Mouse (Mus musculus): ENCODE measurements around the gene Camta1. TPM values are rescaled to one million over a fixed set of nuclear protein-coding genes. Genes with fewer than 3 reads are reported as not detected.

Gene Camta1
- total RNA-seq, 2 experiments from 2014 or later = 194 to 203 TPM

DNA sequence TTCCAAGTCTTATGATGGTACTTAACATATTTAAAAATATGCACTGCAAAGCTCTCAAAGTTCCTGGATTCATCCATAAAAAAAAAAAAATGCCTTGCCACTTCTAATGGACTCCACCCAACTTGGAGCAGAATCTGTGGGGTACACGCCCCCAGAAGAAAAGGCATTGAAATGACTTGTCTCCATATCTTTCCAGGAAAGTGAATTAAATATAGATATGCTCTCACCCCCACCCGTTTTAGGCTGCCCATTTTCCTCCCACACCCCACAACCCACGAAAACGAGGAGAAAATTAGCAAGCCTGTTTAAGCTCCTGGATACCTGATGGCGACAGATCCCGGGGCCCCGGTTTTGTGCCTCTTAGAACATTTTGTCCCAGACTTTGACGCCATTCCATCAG is 220.7 kb downstream of the Camta1 start:
- peak; percentile 15 to 43 for DNase-seq (ENCODE audit: low spot score in 2 of 2)
- intact Hi-C loops (cut with DNase I) = no loop called here

DNA sequence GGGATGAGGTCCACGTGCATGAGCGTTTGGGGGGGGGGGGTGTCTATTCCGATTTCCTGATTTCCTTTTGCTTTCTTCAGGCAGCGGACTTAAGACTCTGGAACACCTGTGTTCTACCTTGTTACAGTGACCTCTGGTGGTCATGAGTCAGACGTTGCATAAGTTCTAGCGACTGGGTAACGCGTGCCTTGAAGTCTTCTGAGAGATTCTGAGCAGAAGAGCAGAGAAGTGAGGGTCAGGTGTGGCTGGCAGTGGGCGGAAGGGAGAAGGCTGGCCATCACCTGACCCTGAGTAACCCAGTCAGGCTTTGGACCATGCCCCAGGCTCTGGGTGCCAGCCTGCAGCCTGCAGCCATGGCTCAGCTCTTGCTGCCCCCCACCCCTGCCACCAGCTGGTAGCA is 222.7 kb downstream of the Camta1 start:
- intact Hi-C loops (cut with DNase I) = no loop called here
- peak in 1 of 2 experiments; percentile 30 for DNase-seq (ENCODE audit: low spot score in 2 of 2)

GRCm38 (mm10) chr4:151637348-151637747 is 224.3 kb downstream of the Camta1 start:
- no peak for DNase-seq (ENCODE audit: low spot score in 2 of 2)
- intact Hi-C loops (cut with DNase I) = no loop called here

- intact Hi-C loops (cut with DNase I) = no loop called here
These were observed 226.9 kb downstream of the Camta1 start for GRCm38 (mm10) chr4:151634771-151635170.

GRCm38 (mm10) chr4:151633795-151634194 is 227.9 kb downstream of the Camta1 start:
- intact Hi-C loops (cut with DNase I) = no loop called here
- no peak for DNase-seq (ENCODE audit: low spot score in 2 of 2)

More at GRCm38 (mm10) chr4:151634771-151635170, 226.9 kb downstream of the Camta1 start:
- no peak for DNase-seq (ENCODE audit: low spot score in 2 of 2)

- no peak for DNase-seq (ENCODE audit: low spot score in 2 of 2)
- intact Hi-C loops (cut with DNase I) = no loop called here
These were observed 229.4 kb downstream of the Camta1 start for GRCm38 (mm10) chr4:151632321-151632720.

- DNase-seq (ENCODE audit: low spot score in 2 of 2) = no peak
- intact Hi-C loops (cut with DNase I) = no loop called here
These were observed 231.0 kb downstream of the Camta1 start for GRCm38 (mm10) chr4:151630664-151631063.

DNA sequence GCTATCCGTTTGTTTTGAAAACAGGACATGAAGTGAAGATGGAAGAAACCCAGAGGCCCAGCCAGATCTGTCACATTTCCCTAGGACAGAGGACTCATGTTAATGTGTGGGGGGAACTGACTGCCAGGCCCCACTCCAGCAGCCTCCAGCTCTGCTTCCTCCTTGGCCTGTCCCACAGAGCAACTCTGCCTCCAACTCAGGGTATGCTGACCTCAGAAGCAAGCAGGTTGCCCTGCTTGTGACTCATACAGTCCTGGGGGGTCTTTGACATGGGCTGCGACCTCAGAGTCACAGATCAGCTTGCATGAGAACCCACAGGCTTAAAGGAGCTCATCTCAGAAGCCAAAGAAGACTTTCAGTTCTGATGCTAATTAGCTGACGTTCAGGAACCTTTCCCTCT is 231.4 kb downstream of the Camta1 start:
- intact Hi-C loops (cut with DNase I) = no loop called here
- DNase-seq (ENCODE audit: low spot score in 2 of 2) = no peak

GRCm38 (mm10) chr4:151619541-151620016 is 242.1 kb downstream of the Camta1 start:
- intact Hi-C loops (cut with DNase I) = loop anchor here (10.0 kb wide), 1 partner anchor 235 kb away; no protein-coding TSS in a partner anchor
- DNase-seq (ENCODE audit: low spot score in 2 of 2) = no peak

DNA sequence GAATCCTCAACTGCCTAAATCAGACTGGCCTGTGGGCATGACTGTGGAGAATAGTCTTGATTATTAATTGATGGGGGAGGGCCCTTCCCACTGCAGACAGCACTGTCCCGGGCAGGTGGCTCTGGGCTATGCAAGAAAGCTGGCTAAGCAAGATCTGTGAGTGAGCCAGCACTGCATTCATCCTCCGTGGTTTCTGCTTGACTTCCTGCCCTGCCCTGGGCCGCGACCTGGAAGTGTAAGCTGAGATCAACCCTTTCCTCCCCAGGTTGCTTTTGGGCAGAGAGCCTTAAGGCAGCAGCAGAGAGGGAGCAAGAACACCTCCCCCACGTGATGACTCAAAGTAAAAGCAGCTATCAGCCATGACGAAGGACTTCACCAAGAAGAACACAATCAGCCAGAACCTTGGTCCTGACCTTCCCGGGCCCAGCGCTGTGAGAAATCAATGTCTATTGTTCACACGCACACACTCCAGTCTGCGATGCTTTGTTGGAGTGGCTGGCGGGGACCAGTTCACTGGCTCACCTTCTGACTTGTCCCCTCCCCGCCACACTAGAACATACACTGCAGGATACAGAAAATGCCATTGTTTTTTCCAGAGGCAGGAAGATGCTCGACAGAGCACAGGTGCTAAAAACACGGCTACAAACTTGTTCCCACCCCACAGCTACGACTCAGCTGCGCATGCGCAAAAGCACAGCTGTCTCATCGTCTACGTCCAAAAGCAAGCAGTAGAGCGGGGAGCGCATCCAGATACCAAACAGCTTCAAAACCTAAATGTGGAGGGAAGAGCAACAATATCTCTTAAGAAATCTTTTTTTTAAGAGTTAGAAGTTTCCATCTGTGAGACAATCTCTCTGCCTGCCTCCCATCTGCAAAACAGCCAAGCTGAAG is 243.0 kb downstream of the Camta1 start:
- DNase-seq (ENCODE audit: low spot score in 2 of 2) = no peak

GRCm38 (mm10) chr4:151611621-151612020 is 250.1 kb downstream of the Camta1 start:
- no peak for DNase-seq (ENCODE audit: low spot score in 2 of 2)
- intact Hi-C loops (cut with DNase I) = loop anchor here (10.0 kb wide), 1 partner anchor 243 kb away; no protein-coding TSS in a partner anchor

More for the DNA sequence above, 243.0 kb downstream of the Camta1 start:
- intact Hi-C loops (cut with DNase I) = loop anchor here (10.0 kb wide), 1 partner anchor 236 kb away; no protein-coding TSS in a partner anchor

- intact Hi-C loops (cut with DNase I) = loop anchor here (10.0 kb wide), 1 partner anchor 245 kb away; no protein-coding TSS in a partner anchor
- DNase-seq (ENCODE audit: low spot score in 2 of 2) = peak; percentile 39 to 67
These were observed 251.4 kb downstream of the Camta1 start for GRCm38 (mm10) chr4:151610266-151610665.

DNA sequence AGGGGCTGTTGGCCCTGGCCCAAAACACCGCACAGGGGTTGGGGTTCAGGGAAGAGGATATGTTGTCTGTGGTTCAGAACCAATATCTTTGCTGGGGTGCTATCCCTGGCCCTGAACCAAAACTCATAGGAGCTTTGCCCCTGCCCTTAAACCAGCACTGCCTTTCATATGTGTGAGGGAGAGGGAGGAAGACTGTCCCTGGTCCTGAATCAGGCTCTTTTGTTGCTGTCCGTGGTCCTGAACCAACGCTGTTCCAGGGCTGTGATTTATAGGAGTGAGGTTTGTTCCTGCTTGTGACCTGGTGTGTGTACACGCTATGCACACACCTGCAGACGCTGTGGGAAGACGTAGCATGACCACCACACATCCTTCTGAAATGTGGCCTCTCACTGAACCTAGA is 256.8 kb downstream of the Camta1 start:
- intact Hi-C loops (cut with DNase I) = no loop called here
- peak in 1 of 2 experiments; percentile 12 for DNase-seq (ENCODE audit: low spot score in 2 of 2)

GRCm38 (mm10) chr4:151604481-151604880 is 257.2 kb downstream of the Camta1 start:
- peak; percentile 26 to 59 for DNase-seq (ENCODE audit: low spot score in 2 of 2)
- intact Hi-C loops (cut with DNase I) = no loop called here

DNA sequence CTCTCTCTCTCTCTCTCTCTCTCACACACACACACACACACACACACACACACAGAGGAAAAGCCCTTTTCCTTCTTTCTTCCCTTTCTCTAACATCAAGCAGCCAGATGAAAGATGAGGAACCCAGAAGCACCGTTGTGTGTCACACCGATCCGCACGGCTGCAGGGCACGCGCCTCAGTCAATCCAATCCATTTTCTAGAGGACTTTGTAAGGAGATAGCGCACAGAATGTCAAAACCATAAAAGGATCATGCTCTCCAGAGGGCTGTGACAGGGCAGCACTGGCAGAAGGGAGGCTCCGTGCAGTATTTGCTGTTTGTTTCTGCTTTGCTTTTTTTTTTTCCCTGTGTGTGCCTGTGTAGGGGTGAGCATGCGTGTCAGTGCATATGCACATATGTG is 258.1 kb downstream of the Camta1 start:
- no peak for DNase-seq (ENCODE audit: low spot score in 2 of 2)
- intact Hi-C loops (cut with DNase I) = no loop called here

GRCm38 (mm10) chr4:151595116-151595515 is 266.6 kb downstream of the Camta1 start:
- DNase-seq (ENCODE audit: low spot score in 2 of 2) = no peak
- intact Hi-C loops (cut with DNase I) = no loop called here

DNA sequence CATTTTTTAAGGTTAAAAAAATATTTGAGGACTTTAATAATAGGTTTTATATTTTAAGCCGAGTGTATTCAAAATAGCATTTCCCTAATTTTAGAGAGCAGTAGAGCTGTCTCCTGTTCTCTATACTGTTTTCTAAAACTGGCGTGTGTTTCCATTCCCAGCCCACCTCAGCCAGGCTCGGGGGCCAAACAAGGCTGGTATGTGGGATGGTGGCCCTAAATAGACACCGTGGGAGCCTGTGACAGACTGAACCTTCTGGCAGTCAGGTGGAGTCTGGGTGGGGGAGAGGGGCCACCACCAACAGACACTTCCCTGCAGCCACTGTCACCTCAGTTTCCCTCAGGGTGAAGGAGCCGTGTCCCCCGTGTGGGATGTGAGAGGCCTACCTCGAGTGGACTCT is 268.6 kb downstream of the Camta1 start:
- peak; percentile 28 to 44 for DNase-seq (ENCODE audit: low spot score in 2 of 2)
- intact Hi-C loops (cut with DNase I) = no loop called here

DNA sequence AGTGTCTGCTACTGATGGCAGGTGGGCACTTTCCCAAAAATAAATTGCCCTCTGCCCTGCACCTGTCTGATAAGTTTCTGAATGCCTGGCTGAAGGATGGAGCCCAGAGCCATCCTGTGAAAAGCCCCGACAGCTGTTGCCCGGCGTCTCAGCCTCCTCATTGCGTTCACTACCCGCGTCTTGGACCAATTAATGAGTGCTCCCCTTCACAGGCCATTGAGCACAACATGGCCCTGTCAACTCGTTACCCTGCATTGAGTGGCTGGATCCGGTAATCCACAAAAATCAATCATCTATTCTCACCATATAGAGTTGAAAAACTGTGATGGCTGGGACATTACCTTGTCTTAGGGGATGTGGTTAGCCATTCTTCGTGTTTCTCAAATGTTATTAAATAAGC is 275.6 kb downstream of the Camta1 start:
- no peak for DNase-seq (ENCODE audit: low spot score in 2 of 2)
- intact Hi-C loops (cut with DNase I) = no loop called here

DNA sequence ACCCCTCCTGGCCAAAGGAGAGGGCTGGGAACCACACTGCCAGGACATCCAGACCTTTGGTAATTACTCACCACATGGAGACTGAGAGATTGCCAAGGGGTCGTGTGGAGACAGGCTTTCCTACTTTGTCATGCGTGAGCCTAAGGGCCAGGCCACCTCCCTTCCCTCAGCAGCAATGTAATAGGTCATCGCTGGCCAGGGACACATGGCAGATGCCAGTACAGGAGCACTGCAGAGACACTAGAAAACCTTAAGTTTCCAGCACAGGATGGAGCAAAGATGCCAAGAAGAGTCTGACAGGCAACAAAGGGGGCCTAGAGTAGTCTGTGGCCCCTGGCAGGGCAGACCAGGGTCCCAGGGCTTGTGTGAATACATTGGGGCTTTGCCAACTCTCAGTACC is 283.7 kb downstream of the Camta1 start:
- no peak for DNase-seq (ENCODE audit: low spot score in 2 of 2)
- intact Hi-C loops (cut with DNase I) = no loop called here

DNA sequence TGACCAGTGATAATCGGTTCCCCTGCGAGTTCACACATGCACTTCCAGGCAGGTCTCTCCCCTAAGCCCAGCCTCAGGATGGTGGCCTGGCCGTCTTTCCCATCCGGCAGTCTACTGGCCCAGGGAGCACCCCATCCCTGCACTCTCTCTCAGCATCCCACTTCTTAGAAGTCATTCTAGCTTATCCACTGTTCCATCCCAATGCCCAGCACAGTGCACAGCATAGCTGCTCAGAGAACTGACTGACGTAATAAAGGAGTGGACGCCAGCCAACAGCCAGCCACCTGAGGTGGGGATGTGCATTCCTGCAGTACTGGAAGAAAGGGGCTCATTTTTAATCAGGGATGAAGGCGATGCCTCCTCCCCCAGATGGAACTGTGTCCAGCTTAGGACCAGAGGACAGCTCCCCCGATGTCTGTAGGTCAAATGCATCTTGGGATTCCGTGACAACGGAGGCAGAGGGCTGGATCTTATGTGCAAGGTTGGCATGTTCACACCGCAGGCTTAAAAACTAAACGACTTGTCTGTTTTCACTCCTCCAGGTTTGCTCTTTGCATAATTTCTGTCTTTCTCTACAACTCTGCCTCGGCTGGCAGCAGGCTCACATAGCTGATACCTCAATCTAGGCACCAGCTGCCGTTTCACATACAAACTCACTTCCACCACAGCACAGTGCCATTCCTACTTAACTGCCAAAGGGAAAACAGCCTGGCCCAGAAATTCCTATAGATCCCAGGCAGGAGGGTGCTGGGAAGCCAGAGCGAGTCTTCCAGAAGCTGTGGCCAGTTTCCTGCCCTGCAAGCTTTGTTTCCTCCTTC is 285.2 kb downstream of the Camta1 start:
- peak; percentile 45 to 46 for DNase-seq (ENCODE audit: low spot score in 2 of 2)
- intact Hi-C loops (cut with DNase I) = no loop called here

Measured in left cerebral cortex, postnatal 14 days (tissue).